Mouse (Mus musculus) hindbrain, embryonic 10.5 days (tissue): ENCODE data around the gene Ppm1l. TPM values are rescaled to one million over a fixed set of nuclear protein-coding genes. Genes with fewer than 3 reads are reported as not detected.

Experiments
- DNase-seq: peaks from one replicate; pipeline ENCODE4 v3.0.0-alpha.2; 2017; ENCODE audit warnings: low spot score
- H3K27ac ChIP-seq: fragments of 300-500 bp; sonication (generic); 2 replicates; pipeline ENCODE4 v1.5.1; 2016; ENCODE audit warnings: mild to moderate bottlenecking, moderate library complexity
- H3K27me3 ChIP-seq: fragments of 300-500 bp; sonication (generic); 2 replicates; pipeline ENCODE4 v1.6.1; 2016; ENCODE audit warnings: mild to moderate bottlenecking; ENCODE audit not compliant: poor library complexity, insufficient read depth, severe bottlenecking
- H3K36me3 ChIP-seq: fragments of 300-500 bp; sonication (generic); 2 replicates; pipeline ENCODE4 v1.6.1; 2016; ENCODE audit warnings: mild to moderate bottlenecking, moderate library complexity
- H3K4me1 ChIP-seq: fragments of 300-500 bp; sonication (generic); replicated peaks from 2 replicates; pipeline ENCODE4 v1.6.1; 2016; ENCODE audit warnings: mild to moderate bottlenecking
- H3K4me3 ChIP-seq: fragments of 300-500 bp; sonication (generic); 2 replicates; pipeline ENCODE4 v1.5.1; 2016; ENCODE audit warnings: mild to moderate bottlenecking, moderate library complexity
- H3K9me3 ChIP-seq: fragments of 300-500 bp; sonication (generic); 2 replicates; pipeline ENCODE4 v1.6.1; 2016; ENCODE audit warnings: mild to moderate bottlenecking, moderate library complexity
- WGBS: fragments of 180-500 bp; shearing (Covaris S2); methylation state at CpG from one replicate; pipeline ENCODE4 v1.1.7; 2016; 5-methylcytosine and 5-hydroxymethylcytosine counted together
- polyA plus RNA-seq: library from polyadenylated mRNA; unstranded; fragments of >200 nt; fragmentation: Nextera tagmentation; extraction: Ambion mirVana; gene quantifications from 2 replicates; pipeline ENCODE4 v1.2.1, GENCODE M21; 2016

The Ppm1l gene
- polyA plus RNA-seq, 1 experiment from 2014 or later, result 17.3 TPM

DNA sequence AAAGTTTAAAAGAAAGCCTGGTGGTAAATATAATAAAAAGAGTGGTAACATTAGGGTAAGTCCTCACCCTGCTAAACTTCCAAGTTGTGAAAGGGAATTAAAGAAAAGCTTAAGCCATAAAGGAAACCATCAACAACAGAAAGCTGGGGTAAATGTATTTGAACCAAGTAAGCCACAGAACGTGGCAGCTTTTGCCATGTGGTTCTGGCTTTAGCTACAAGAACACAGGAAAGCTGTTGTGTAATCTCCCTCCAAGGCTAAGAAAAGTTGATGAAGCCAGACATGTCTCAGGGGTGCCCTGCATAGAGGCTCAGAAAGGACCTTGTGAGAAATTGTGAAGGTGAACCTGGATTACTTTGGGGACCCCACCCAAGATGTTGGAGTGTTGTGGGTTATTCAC is 16.5 kb upstream of the Ppm1l start:
- H3K36me3 ChIP-seq, result no peaks in the 10 kb centered on the region
- 89% methylated on average over 1 of the region's 1 CpGs for WGBS

DNA sequence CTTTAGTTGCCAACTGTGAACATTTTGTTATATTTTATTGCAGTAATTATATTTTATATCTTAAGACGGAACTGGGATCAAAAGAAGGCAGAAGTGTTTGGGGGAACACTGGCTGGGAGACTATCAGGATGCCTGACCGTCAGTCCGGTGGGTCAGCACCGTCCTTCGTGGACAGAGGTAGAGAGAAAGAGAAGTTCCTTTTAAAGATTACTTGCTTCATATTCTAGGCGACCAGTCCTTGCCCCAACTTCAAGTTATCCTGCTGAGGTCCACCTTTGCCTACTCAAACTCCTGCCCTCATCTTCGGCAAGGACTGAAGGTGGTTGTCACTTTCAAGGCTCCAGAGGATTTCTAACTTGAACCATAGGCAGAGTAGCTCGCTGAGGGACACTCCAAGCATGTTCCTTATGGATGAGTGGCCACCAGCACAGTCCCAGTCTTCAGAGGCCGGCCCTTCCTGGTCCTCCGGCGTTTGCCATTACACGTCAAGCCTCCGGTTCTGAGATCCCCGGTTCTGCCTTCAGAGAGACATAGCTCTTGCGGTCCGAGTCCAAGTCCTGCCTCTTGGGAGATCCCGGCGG is 761 bp upstream of the Ppm1l start:
- peak overlapping the region; percentile 82 for H3K4me3 ChIP-seq
- 3% methylated on average over 18 of the region's 18 CpGs for WGBS
- no peaks in the 10 kb centered on the region for H3K36me3 ChIP-seq
- H3K27ac ChIP-seq, result peak overlapping the region; percentile 98
- H3K27me3 ChIP-seq, result peaks cover 7% of the 10 kb centered on the region
- H3K9me3 ChIP-seq, result no peaks in the 10 kb centered on the region
- DNase-seq, result no peak
- H3K4me1 ChIP-seq, result peaks cover 31% of the 10 kb centered on the region

More for the DNA sequence above, 16.5 kb upstream of the Ppm1l start:
- no peaks in the 10 kb centered on the region for H3K27me3 ChIP-seq
- H3K4me3 ChIP-seq, result no peak overlapping the region
- DNase-seq, result no peak
- H3K4me1 ChIP-seq, result no peaks in the 10 kb centered on the region
- H3K27ac ChIP-seq, result no peak overlapping the region
- H3K9me3 ChIP-seq, result no peaks in the 10 kb centered on the region

- under 1% methylated on average over 73 of the region's 73 CpGs for WGBS
- no peaks in the 10 kb centered on the region for H3K36me3 ChIP-seq
- peaks cover 35% of the 10 kb centered on the region for H3K4me1 ChIP-seq
- H3K27me3 ChIP-seq, result peaks cover 7% of the 10 kb centered on the region
- H3K4me3 ChIP-seq, result peak overlapping the region; percentile 82
- peak overlapping the region; percentile 98 for H3K27ac ChIP-seq
- DNase-seq, result no peak
- no peaks in the 10 kb centered on the region for H3K9me3 ChIP-seq
Observed at GRCm38 (mm10) chr3:69317251-69318125, 827 bp downstream of the Ppm1l start.

GRCm38 (mm10) chr3:69318131-69318951 is 1.7 kb downstream of the Ppm1l start:
- Histone ChIP-seq H3K4me3 (peak overlapping the region; percentile 82), H3K36me3 (no peaks in the 10 kb centered on the region), H3K27ac (peak overlapping the region; percentile 98; the same call in 1 of the 2 replicates), H3K9me3 (no peaks in the 10 kb centered on the region), H3K27me3 (peaks cover 7% of the 10 kb centered on the region), H3K4me1 (peaks cover 35% of the 10 kb centered on the region)
- peak; percentile 57 for DNase-seq
- WGBS, result 8% methylated on average over 25 of the region's 25 CpGs

- Histone ChIP-seq H3K36me3 (no peaks in the 10 kb centered on the region), H3K4me3 (peak overlapping the region; percentile 82), H3K9me3 (no peaks in the 10 kb centered on the region), H3K4me1 (peaks cover 35% of the 10 kb centered on the region), H3K27ac (no peak overlapping the region), H3K27me3 (peaks cover 7% of the 10 kb centered on the region)
- whole genome bisulfite sequencing, result 88% methylated on average over 6 of the region's 6 CpGs
- no peak for DNase-seq
Observed at GRCm38 (mm10) chr3:69319061-69319720, 2.5 kb downstream of the Ppm1l start.

DNA sequence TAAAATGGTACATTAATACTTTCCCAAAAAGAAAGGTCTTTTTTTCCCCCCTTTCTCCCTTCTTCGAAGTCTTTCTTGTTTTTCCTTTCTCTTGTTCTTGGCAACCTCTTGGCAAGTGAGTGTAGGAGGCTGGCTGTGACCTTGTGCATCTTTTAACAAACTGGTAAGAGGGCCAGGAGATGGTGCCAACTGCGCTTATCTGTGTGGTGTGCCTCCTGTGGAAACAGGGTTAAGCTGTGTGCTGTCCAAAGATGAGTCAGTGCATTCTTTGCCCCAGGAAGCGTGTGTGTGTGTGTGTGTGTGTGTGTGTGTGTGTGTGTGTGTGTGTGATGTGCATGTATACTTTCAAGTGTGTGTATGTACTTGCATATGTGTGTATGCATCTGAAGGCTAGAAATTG is 7.3 kb downstream of the Ppm1l start:
- WGBS, result 87% methylated on average over 3 of the region's 3 CpGs
- Histone ChIP-seq H3K27ac (no peak overlapping the region), H3K9me3 (no peaks in the 10 kb centered on the region), H3K27me3 (no peaks in the 10 kb centered on the region; the same call in 1 of the 2 replicates), H3K4me3 (no peak overlapping the region), H3K4me1 (peaks cover 13% of the 10 kb centered on the region), H3K36me3 (peaks cover 15% of the 10 kb centered on the region)
- DNase-seq, result no peak

GRCm38 (mm10) chr3:69329910-69330309 is 13.2 kb downstream of the Ppm1l start:
- 64% methylated on average over 5 of the region's 5 CpGs for WGBS
- Histone ChIP-seq H3K27ac (no peak overlapping the region), H3K27me3 (no peaks in the 10 kb centered on the region), H3K36me3 (peaks cover 15% of the 10 kb centered on the region), H3K4me1 (peaks cover 10% of the 10 kb centered on the region), H3K9me3 (no peaks in the 10 kb centered on the region), H3K4me3 (no peak overlapping the region)
- no peak for DNase-seq

- H3K27me3 ChIP-seq, result no peaks in the 10 kb centered on the region
- no peak overlapping the region for H3K4me3 ChIP-seq
- peaks cover 10% of the 10 kb centered on the region for H3K4me1 ChIP-seq
- DNase-seq, result no peak
- no peaks in the 10 kb centered on the region for H3K9me3 ChIP-seq
- H3K27ac ChIP-seq, result no peak overlapping the region
- no peaks in the 10 kb centered on the region for H3K36me3 ChIP-seq
- 44% methylated on average over 9 of the region's 9 CpGs for WGBS
Observed at GRCm38 (mm10) chr3:69333819-69334218, 17.2 kb downstream of the Ppm1l start.

DNA sequence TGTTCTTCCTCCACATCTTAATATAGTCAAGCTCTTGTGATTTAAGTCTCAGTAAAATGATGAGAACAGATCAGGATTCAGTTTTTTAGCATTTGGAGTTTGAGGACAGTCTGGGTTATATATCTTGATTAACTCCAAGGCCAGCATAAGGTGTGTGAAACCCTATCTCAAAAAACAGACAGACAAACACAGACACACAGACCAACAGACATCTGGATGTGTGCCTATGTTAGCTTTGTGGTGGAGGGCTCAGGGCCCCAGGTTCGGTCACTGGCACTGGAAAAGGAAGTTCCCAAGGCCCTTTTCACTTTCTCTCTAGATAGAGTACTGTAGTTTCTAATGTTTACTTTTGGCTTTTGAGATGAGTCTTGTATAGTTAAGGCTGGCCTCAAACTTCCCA is 23.8 kb downstream of the Ppm1l start:
- DNase-seq, result peak; percentile 1
- 78% methylated on average over 1 of the region's 1 CpGs for WGBS
- H3K4me1 ChIP-seq, result no peaks in the 10 kb centered on the region
- no peak overlapping the region for H3K4me3 ChIP-seq
- no peaks in the 10 kb centered on the region for H3K27me3 ChIP-seq
- H3K36me3 ChIP-seq, result no peaks in the 10 kb centered on the region
- no peaks in the 10 kb centered on the region for H3K9me3 ChIP-seq
- no peak overlapping the region for H3K27ac ChIP-seq

DNA sequence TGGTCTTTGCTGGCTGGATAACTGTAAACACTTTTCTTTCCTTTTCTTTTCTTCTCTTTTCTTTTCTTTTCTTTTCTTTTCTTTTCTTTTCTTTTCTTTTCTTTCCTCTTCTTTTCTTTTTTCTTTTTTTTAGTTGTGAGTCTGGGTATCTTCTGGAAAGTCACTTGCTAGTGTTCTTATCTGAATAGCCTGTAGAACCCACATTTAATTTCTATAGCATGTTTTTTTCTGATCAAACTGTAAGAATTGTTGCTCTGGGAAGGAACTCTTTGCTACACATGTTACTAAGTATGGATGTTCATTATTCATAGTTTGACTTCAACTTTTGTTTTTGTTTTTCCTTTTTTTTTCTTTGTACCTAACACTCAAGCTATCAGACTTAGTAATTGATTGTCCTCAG is 24.3 kb downstream of the Ppm1l start:
- Histone ChIP-seq H3K27me3 (no peaks in the 10 kb centered on the region), H3K36me3 (no peaks in the 10 kb centered on the region), H3K4me1 (no peaks in the 10 kb centered on the region), H3K9me3 (no peaks in the 10 kb centered on the region), H3K27ac (no peak overlapping the region), H3K4me3 (no peak overlapping the region)
- DNase-seq, result no peak

DNA sequence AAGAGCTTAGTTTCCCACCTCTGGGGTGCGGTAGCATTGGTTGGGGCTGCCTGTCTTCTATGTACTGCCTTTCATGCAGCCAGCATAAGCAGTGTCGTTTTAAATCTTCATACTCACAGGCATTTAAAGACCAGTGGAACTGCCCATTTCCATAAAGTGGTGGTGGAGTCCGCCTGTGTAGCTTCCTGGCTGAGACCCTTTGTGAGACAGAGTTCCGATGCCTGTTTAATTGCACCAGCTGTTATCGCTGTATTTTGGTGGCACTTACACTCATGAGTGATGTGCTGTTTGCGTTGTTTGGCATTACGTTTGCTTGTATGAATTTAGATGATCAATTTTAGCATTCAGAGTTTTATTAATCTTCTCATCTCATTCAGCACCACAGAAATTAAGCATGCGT is 24.9 kb downstream of the Ppm1l start:
- Histone ChIP-seq H3K9me3 (no peaks in the 10 kb centered on the region), H3K4me1 (no peaks in the 10 kb centered on the region), H3K27ac (no peak overlapping the region), H3K4me3 (no peak overlapping the region), H3K27me3 (no peaks in the 10 kb centered on the region), H3K36me3 (no peaks in the 10 kb centered on the region)
- DNase-seq, result no peak
- WGBS, result 89% methylated on average over 8 of the region's 8 CpGs

- H3K27me3 ChIP-seq, result no peaks in the 10 kb centered on the region
- H3K4me1 ChIP-seq, result no peaks in the 10 kb centered on the region
- no peak overlapping the region for H3K4me3 ChIP-seq
- no peak for DNase-seq
- H3K36me3 ChIP-seq, result no peaks in the 10 kb centered on the region
- 86% methylated on average over 8 of the region's 8 CpGs for WGBS
- H3K9me3 ChIP-seq, result no peaks in the 10 kb centered on the region
- no peak overlapping the region for H3K27ac ChIP-seq
Observed at GRCm38 (mm10) chr3:69342247-69342921, 25.7 kb downstream of the Ppm1l start.
